Mouse (Mus musculus): ENCODE measurements around the gene Prrc2b. TPM values are rescaled to one million over a fixed set of nuclear protein-coding genes. Genes with fewer than 3 reads are reported as not detected.

Prrc2b gene
- polyA plus RNA-seq, 1 experiment, result 35.1 TPM

GRCm38 (mm10) chr2:32177397-32178060 is 26.6 kb downstream of the Prrc2b start:
- WGBS, result 74% methylated on average over 11 of the region's 11 CpGs
- no peaks in the 10 kb centered on the region for H3K36me3 ChIP-seq (ENCODE audit: control insufficient read depth, insufficient read depth, low read length)
- no peak for DNase-seq (ENCODE audit: low read depth in 1 of 2, low spot score in 2 of 2)
- peaks cover 19% of the 10 kb centered on the region for H3K4me1 ChIP-seq (ENCODE audit: control insufficient read depth, insufficient read depth, insufficient read length)
- no peaks in the 10 kb centered on the region for H3K27me3 ChIP-seq (ENCODE audit: control insufficient read depth, insufficient read depth, low read length)
- no peak overlapping the region for H3K27ac ChIP-seq (ENCODE audit: insufficient read depth, low read length)
- TF ChIP-seq CTCF (IDR thresholded peaks at IDR 0.05; ENCODE audit: extremely low read depth, insufficient read depth, insufficient read length, insufficient replicate concordance) (no peak), POLR2A (IDR thresholded peaks at IDR 0.05; ENCODE audit: low read depth, low read length) (no peak)
- H3K4me3 ChIP-seq (ENCODE audit: extremely low read depth, insufficient read depth, insufficient read length), result no peak overlapping the region

- Histone ChIP-seq H3K27ac (ENCODE audit: insufficient read depth, low read length) (no peak overlapping the region), H3K4me1 (ENCODE audit: control insufficient read depth, insufficient read depth, insufficient read length) (peaks cover 17% of the 10 kb centered on the region), H3K4me3 (ENCODE audit: extremely low read depth, insufficient read depth, insufficient read length) (no peak overlapping the region), H3K36me3 (ENCODE audit: control insufficient read depth, insufficient read depth, low read length) (peaks cover 11% of the 10 kb centered on the region), H3K27me3 (ENCODE audit: control insufficient read depth, insufficient read depth, low read length) (no peaks in the 10 kb centered on the region)
- 84% methylated on average over 6 of the region's 6 CpGs for WGBS
- no peak for DNase-seq (ENCODE audit: low read depth in 1 of 2, low spot score in 2 of 2)
- no peak for TF ChIP-seq POLR2A (IDR thresholded peaks at IDR 0.05; ENCODE audit: low read depth, low read length)
- no peak for TF ChIP-seq CTCF (IDR thresholded peaks at IDR 0.05; ENCODE audit: extremely low read depth, insufficient read depth, insufficient read length, insufficient replicate concordance)
Observed at GRCm38 (mm10) chr2:32179363-32179762, 28.5 kb downstream of the Prrc2b start.

DNA sequence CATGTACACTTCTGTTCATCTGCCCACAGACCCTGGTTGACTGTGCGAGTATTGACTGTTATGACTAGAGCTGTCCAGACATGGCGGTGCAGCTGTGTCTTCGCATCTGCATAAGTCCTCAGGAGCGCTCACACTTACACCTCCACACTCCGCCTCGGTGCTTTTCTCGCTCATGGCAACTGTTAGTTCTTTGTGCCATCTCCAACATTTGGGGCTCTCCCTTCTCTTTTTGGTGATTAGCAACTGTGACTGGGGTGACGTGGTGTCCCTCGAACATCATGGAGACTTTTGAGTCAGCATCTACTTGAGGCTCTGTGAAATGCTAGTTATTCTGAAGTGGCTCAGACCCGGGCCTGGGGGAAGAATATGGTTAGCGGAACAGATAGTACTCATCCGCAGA is 29.2 kb downstream of the Prrc2b start:
- DNase-seq (ENCODE audit: low read depth in 1 of 2, low spot score in 2 of 2), result no peak
- H3K36me3 ChIP-seq (ENCODE audit: control insufficient read depth, insufficient read depth, low read length), result peaks cover 14% of the 10 kb centered on the region
- TF ChIP-seq POLR2A (IDR thresholded peaks at IDR 0.05; ENCODE audit: low read depth, low read length) (no peak), CTCF (IDR thresholded peaks at IDR 0.05; ENCODE audit: extremely low read depth, insufficient read depth, insufficient read length, insufficient replicate concordance) (no peak)
- H3K27ac ChIP-seq (ENCODE audit: insufficient read depth, low read length), result no peak overlapping the region
- H3K4me3 ChIP-seq (ENCODE audit: extremely low read depth, insufficient read depth, insufficient read length), result no peak overlapping the region
- WGBS, result 83% methylated on average over 12 of the region's 12 CpGs
- no peaks in the 10 kb centered on the region for H3K27me3 ChIP-seq (ENCODE audit: control insufficient read depth, insufficient read depth, low read length)
- H3K4me1 ChIP-seq (ENCODE audit: control insufficient read depth, insufficient read depth, insufficient read length), result peaks cover 12% of the 10 kb centered on the region

GRCm38 (mm10) chr2:32181364-32181763 is 30.5 kb downstream of the Prrc2b start:
- DNase-seq (ENCODE audit: low read depth in 1 of 2, low spot score in 2 of 2), result no peak
- no peaks in the 10 kb centered on the region for H3K27me3 ChIP-seq (ENCODE audit: control insufficient read depth, insufficient read depth, low read length)
- no peak overlapping the region for H3K27ac ChIP-seq (ENCODE audit: insufficient read depth, low read length)
- H3K4me3 ChIP-seq (ENCODE audit: extremely low read depth, insufficient read depth, insufficient read length), result no peak overlapping the region
- H3K36me3 ChIP-seq (ENCODE audit: control insufficient read depth, insufficient read depth, low read length), result peaks cover 22% of the 10 kb centered on the region
- 79% methylated on average over 5 of the region's 5 CpGs for WGBS
- H3K4me1 ChIP-seq (ENCODE audit: control insufficient read depth, insufficient read depth, insufficient read length), result peaks cover 9% of the 10 kb centered on the region; the same call in 1 of the 2 replicates
- TF ChIP-seq CTCF (IDR thresholded peaks at IDR 0.05; ENCODE audit: extremely low read depth, insufficient read depth, insufficient read length, insufficient replicate concordance) (no peak), POLR2A (IDR thresholded peaks at IDR 0.05; ENCODE audit: low read depth, low read length) (no peak)

GRCm38 (mm10) chr2:32182119-32182518 is 31.2 kb downstream of the Prrc2b start:
- Histone ChIP-seq H3K27me3 (ENCODE audit: control insufficient read depth, insufficient read depth, low read length) (no peaks in the 10 kb centered on the region), H3K4me3 (ENCODE audit: extremely low read depth, insufficient read depth, insufficient read length) (no peak overlapping the region), H3K27ac (ENCODE audit: insufficient read depth, low read length) (no peak overlapping the region), H3K36me3 (ENCODE audit: control insufficient read depth, insufficient read depth, low read length) (peaks cover 24% of the 10 kb centered on the region), H3K4me1 (ENCODE audit: control insufficient read depth, insufficient read depth, insufficient read length) (peaks cover 5% of the 10 kb centered on the region; the same call in 1 of the 2 replicates)
- TF ChIP-seq CTCF (IDR thresholded peaks at IDR 0.05; ENCODE audit: extremely low read depth, insufficient read depth, insufficient read length, insufficient replicate concordance) (no peak), POLR2A (IDR thresholded peaks at IDR 0.05; ENCODE audit: low read depth, low read length) (no peak)
- WGBS, result 91% methylated on average over 9 of the region's 9 CpGs
- DNase-seq (ENCODE audit: low read depth in 1 of 2, low spot score in 2 of 2), result no peak

- TF ChIP-seq CTCF (IDR thresholded peaks at IDR 0.05; ENCODE audit: extremely low read depth, insufficient read depth, insufficient read length, insufficient replicate concordance) (no peak), POLR2A (IDR thresholded peaks at IDR 0.05; ENCODE audit: low read depth, low read length) (no peak)
- DNase-seq (ENCODE audit: low read depth in 1 of 2, low spot score in 2 of 2), result no peak
- Histone ChIP-seq H3K27me3 (ENCODE audit: control insufficient read depth, insufficient read depth, low read length) (no peaks in the 10 kb centered on the region), H3K27ac (ENCODE audit: insufficient read depth, low read length) (no peak overlapping the region), H3K4me1 (ENCODE audit: control insufficient read depth, insufficient read depth, insufficient read length) (peaks cover 2% of the 10 kb centered on the region; the same call in 1 of the 2 replicates), H3K4me3 (ENCODE audit: extremely low read depth, insufficient read depth, insufficient read length) (no peak overlapping the region), H3K36me3 (ENCODE audit: control insufficient read depth, insufficient read depth, low read length) (peaks cover 30% of the 10 kb centered on the region)
- WGBS, result 78% methylated on average over 13 of the region's 13 CpGs
Observed at GRCm38 (mm10) chr2:32182676-32183296, 31.9 kb downstream of the Prrc2b start.

Data from spleen, adult 2 months (tissue).